Mouse (Mus musculus): ENCODE measurements around the gene Gpd1. TPM values are rescaled to one million over a fixed set of nuclear protein-coding genes. Genes with fewer than 3 reads are reported as not detected.
"Not testable (repeated sequence)": the region's sequence is repeated elsewhere in the genome, so short reads cannot be mapped to it uniquely, and the experiment has no call there.

Gene Gpd1
- 100 to 1,000 TPM; 189 to 666 (median 461) TPM for total RNA-seq (2022)

DNA sequence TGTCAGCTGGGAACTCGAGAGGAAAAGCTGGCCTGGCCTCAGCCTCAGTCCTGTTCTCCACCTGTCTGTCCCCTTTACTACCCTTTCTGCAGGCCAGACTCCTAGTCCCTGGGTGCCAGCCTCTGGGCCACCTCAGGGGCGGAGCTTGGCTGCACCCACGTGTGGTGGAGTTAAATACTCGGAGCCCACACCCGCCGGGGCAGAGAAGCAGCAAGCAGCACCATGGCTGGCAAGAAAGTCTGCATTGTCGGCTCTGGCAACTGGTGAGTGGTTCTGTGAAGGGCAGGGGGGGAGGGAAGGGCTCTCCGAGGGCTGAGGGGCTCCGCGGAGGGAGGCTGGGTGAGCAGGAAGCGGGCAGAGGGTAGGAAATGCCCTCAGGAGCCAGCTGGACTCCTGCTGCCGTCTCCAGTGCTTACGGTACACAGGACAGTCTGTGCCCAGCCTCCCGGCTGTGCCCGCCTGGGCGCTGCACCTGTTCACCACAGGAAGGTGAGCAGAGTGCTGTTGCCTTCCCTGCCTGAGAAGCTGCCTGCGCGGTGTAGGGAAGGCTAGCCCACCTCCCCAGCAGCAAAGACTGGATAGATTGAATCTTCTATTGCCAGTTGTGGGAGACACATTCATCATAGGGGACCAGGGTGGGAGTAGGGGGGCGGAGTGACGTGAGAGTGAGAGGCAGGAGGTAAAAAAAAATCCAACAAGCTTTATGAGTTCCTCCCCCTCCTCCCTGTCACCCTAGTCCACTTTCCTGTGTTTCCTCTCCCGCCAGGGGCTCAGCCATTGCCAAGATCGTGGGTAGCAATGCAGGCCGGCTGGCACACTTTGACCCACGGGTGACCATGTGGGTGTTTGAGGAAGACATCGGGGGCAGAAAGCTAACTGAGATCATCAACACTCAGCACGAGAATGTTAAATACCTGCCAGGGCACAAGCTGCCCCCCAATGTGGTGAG, at the start of gene Gpd1:
TSS of gene Gpd1 (plus strand) at position 130 of the 949 bp plus-strand sequence.
- peak; percentile 69 for DNase-seq

DNA sequence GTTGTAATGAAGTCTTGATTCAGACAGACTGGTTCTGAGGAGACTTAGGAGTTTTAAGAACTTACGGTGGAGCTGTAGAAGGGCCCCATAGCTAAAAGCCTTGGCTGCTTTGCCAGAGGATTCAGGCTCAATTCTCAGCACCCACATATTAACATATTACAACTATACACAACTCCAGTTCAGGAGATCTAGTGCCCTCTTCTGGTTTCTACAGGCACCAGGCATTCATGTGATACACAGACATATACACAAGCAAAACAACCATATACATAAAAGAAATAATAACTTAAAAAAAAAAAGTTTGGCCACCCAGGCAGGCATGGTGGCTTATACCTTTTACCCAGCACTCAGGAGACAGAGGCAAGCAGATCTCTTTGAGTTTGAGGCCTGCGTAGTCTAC, 49.8 kb upstream of the Gpd1 start:
- DNase-seq = no peak

- peak; percentile 46 for DNase-seq
These were observed 48.4 kb upstream of the Gpd1 start for GRCm38 (mm10) chr15:99668881-99669280.

- no peak for DNase-seq
These were observed 47.9 kb upstream of the Gpd1 start for GRCm38 (mm10) chr15:99669392-99669791.

GRCm38 (mm10) chr15:99670154-99670821, 47.0 kb upstream of the Gpd1 start, which contains the start of gene Asic1:
TSS of gene Asic1 (plus strand) at chr15:99670368.
- DNase-seq = peak; percentile 46

- no peak for DNase-seq
These were observed 46.2 kb upstream of the Gpd1 start for GRCm38 (mm10) chr15:99670964-99671670.

DNA sequence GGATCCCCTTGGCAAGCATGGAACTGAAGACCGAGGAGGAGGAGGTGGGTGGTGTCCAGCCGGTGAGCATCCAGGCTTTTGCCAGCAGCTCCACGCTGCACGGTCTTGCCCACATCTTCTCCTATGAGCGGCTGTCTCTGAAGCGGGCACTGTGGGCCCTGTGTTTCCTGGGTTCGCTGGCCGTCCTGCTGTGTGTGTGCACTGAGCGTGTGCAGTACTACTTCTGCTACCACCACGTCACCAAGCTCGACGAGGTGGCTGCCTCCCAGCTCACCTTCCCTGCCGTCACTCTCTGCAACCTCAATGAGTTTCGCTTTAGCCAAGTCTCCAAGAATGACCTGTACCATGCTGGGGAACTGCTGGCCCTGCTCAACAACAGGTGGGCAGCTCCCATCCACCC, 45.5 kb upstream of the Gpd1 start:
- no peak for DNase-seq

- no peak for DNase-seq
These were observed 42.4 kb upstream of the Gpd1 start for GRCm38 (mm10) chr15:99674866-99675265.

DNA sequence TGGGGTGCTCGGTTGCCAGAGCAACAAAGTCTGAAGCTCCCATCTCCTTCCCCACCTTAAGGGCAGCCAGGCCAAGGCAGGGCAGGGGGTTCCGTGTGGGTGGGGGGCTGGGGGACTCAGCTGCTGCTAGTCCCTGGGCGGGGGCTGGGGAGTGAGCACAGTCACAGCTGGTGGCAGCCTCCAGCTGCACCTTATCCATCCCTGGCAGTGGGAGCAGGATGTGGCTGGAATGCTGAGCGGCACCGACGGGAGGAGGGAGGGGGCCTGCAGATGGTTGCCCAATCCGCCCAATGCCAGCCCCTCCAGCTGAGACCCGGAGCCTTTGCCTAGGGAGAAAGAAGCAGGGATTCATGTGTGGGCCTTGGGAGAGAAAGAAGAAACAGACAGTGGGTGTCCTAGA, 40.2 kb upstream of the Gpd1 start:
- no peak for DNase-seq

DNA sequence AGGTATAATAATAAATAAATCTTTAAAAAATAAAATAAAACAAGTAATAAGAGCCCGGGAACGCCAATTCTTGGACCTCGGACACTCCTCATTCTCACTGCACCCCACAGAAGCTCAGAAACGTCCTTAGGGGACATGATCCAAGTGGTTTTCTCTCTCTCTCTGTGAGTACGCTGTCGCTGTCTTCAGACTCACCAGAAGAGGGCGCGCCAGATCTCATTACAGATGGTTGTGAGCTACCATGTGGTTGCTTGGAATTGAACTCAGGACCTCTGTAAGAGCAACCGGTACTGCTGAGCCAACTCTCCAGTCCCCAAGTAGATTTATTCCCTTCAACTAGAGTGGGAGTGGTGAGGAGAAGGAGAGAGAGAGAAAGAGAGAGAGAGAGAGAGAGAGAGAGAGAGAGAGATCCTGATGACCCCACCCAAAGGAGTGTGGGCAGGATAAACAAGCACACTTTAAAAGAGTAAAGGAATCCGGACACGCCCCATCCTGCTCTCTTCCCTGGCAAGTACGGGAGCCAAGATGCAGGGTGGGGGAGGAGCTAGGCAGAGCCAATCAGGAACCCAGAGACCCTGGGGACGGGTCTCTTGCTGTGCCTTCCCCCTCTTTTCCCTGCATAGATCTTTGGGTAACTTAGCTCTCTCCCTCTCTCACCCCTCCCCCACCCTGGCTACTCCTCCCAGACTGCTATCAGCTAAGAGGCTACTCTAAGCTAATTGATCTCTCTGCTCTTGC, 39.1 kb upstream of the Gpd1 start:
- no peak for DNase-seq

GRCm38 (mm10) chr15:99679008-99679407, 38.3 kb upstream of the Gpd1 start:
- DNase-seq = no peak

DNA sequence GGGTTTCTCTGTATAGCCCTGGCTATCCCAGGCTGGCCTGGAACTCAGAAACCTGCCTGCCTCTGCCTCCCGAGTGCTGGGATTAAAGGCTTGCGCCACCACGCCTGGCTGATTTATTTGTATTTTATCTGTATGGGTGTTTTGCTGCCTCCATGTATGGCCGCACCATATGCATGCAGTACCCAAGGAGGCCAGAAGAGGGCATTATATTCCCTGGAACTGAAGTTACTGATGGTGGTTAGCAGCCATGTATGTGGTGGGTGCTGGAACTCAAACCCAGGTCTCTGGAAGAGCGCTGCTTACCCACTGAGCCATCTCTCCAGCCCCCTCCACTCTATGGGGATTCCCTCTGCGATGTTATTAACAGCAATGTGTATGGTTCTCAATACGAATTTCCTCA, 34.4 kb upstream of the Gpd1 start:
- no peak for DNase-seq

- DNase-seq = no peak
These were observed 33.2 kb upstream of the Gpd1 start for GRCm38 (mm10) chr15:99684156-99684555.

DNA sequence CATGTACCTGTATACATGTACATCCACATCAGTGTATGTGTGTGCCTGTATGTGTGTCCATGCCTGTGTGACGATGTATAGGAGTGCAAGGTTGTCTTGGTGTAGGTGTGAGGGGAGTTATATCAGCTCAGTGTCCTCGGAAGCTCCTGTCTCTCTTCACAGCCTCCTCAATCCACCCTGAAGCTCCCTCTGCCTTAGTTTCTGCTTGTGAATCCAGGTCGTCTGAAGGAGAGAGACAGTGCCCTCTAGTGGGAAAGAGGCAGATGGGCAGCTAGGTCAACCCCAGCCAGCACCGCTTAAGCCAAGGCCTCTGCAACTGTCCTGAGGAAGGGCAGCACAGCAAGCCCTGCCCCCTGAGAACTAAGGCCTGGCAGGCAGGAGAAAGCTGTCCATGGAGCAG, 28.6 kb upstream of the Gpd1 start:
- no peak for DNase-seq

GRCm38 (mm10) chr15:99690924-99691323, 26.4 kb upstream of the Gpd1 start:
- no peak for DNase-seq

DNA sequence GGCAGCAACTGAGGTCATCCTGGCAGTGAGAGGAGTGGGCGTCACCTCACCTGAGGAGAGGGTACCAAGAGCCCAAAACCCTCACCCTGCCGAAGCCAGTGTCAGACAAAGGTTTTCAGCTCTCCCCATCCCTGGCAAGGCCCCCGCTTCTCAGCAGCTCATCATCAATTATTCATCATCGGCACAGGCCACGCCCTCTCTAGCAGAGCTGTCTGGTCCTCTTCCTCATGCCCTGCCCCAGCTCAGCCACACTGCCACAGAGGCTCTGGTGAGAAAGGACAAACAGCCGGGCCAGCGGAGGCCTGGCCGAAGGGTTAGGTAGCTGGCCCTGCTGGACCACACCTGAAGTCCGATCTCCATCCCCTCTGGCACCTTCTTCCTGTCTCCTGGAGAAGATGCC, 25.3 kb upstream of the Gpd1 start:
- DNase-seq = no peak

GRCm38 (mm10) chr15:99697309-99697708, 20.0 kb upstream of the Gpd1 start:
- no peak for DNase-seq

DNA sequence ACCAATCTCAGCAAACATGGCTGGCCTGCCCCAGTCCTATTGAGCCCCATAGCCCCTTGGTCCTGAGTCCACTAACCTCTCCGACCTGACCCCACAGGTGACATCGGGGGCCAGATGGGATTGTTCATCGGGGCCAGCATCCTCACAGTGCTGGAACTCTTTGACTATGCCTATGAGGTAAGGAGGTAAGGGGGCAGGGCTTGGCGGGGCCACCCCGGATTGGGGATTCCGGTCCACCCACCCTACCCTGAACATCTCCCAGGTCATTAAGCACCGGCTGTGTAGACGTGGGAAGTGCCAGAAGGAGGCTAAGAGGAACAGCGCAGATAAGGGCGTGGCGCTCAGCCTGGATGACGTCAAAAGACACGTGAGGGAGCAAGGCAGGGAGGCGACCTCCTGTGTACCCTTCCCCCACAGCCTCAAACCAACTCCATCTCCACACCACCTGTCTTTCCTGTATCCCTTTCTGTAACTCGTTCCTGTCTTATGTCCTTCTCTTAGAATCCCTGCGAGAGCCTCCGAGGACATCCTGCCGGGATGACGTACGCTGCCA, 18.7 kb upstream of the Gpd1 start:
- DNase-seq = no peak

GRCm38 (mm10) chr15:99699715-99700114, 17.6 kb upstream of the Gpd1 start:
- no peak for DNase-seq

DNA sequence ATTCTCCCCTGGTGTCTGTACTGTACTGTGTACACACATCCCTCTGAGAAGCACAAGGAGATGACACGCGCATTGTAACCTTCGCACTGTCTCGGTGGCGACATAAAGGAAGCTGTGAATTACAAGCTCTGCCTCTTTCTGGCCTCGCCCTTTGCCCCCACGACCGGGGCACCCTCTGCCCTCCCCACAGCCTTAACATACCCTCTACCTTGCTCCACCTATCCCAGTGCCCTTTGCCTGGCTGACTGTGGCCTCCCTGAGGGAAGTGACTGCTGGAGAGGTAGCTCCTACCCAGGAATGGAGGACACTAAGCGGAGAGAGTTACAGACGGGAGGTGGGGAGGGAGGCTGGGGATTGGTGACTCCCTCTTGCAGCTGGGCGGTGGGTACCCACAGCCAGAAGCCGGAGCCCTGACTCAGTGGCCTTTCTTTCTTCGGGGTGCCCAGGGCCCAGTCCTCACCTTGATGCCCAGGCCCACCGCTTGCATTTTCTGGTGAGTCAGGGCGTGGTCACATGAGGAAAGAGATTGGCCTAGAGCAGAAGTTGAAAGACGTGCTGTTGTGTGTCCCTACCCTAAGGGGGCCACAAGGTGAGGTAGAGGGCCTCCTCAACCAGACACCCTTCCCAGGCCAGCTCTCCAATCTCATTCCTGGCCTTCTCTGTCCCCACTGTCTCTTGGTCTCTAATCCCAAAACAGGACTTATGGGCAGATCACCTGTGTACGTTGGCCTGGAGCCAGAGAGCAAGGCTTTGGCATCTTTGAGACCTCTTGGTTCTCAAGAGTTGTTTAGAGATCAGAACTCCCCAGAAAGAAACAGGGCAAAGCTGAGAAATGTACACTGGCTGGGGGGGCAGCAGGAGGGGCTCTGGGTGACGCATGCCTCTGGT, 16.9 kb upstream of the Gpd1 start:
- no peak for DNase-seq

DNA sequence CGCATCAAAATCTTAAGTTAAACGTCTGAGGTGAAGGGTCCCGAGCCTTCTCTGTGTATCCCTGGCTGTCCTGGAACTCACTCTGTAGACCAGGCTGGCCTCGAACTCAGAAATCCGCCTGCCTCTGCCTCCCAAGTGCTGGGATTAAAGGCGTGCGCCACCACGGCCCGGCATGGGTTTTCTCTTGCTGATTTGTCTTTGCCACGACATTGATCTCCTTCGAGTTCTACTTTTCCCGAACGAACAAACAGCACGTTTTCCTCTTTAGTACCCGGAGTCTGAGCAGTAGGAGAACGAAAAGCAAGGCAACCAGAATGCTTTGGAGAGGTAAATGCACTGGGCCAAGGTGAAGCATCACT, 15.7 kb upstream of the Gpd1 start:
- DNase-seq = not testable (repeated sequence)

Measured in adrenal gland, adult 8-10 months (tissue).